22 mouse cellular contexts compared by ENCODE assay signal in genomic region chr6:33283523-33283922, GRCm38 (mm10). TPM values are rescaled to one million over a fixed set of nuclear protein-coding genes. Genes with fewer than 3 reads are reported as not detected.
DNase-seq lines count a peak whose midpoint lies in the region; ATAC-seq and TF ChIP-seq lines count a peak whose summit lies in the region.
"Had no signal": no experiment of that assay in that cellular context is flagged by ENCODE, and none has a peak within 500 bp of the region (broad histone marks: within the 10 kb centered on the region; RNA-seq: fewer than 3 reads in every experiment).

No protein-coding gene starts in this region.

- no peak overlapping the region for H3K4me3 ChIP-seq in midbrain, embryonic 12.5 days
- no peak overlapping the region for H3K4me3 ChIP-seq in midbrain, embryonic 11.5 days (ENCODE audit: low read depth, low read length)
- no peak overlapping the region for H3K4me3 ChIP-seq in forebrain, postnatal 0 days (ENCODE audit: low read depth, low read length)
- H3K4me3 ChIP-seq in midbrain, embryonic 16.5 days (ENCODE audit: low read depth, low read length): no peak overlapping the region
- H3K4me3 ChIP-seq: heart, embryonic 13.5 days; intestine, embryonic 15.5 days; kidney, embryonic 15.5 days; megakaryocyte, embryonic 14.5 days; myocyte had no signal

- peak overlapping the region; percentile 61 for H3K27ac ChIP-seq in midbrain, embryonic 12.5 days (replicated peaks)
- no peak overlapping the region for H3K27ac ChIP-seq in midbrain, embryonic 11.5 days (ENCODE audit: low read depth, low read length)
- H3K27ac ChIP-seq in forebrain, postnatal 0 days (ENCODE audit: low read depth, low read length): no peak overlapping the region
- H3K27ac ChIP-seq in midbrain, embryonic 16.5 days (ENCODE audit: low read length): peak overlapping the region; percentile 66
- H3K27ac ChIP-seq: heart, embryonic 13.5 days; intestine, embryonic 15.5 days; kidney, embryonic 15.5 days had no signal

- no peaks in the 10 kb centered on the region for H3K36me3 ChIP-seq in midbrain, embryonic 12.5 days
- no peaks in the 10 kb centered on the region for H3K36me3 ChIP-seq in midbrain, embryonic 11.5 days (ENCODE audit: control insufficient read depth, insufficient read depth, low read length)
- H3K36me3 ChIP-seq in forebrain, postnatal 0 days (ENCODE audit: insufficient read depth): no peaks in the 10 kb centered on the region
- H3K36me3 ChIP-seq in midbrain, embryonic 16.5 days (ENCODE audit: control insufficient read depth, insufficient read depth, low read length): no peaks in the 10 kb centered on the region
- H3K36me3 ChIP-seq: heart, embryonic 13.5 days; intestine, embryonic 15.5 days; kidney, embryonic 15.5 days had no signal

- no peak for TF ChIP-seq CTCF in forebrain, postnatal 0 days (IDR thresholded peaks at IDR 0.05; ENCODE audit: low read depth)

- no peak overlapping the region for H3K4me2 ChIP-seq in midbrain, embryonic 12.5 days (replicated peaks)
- no peak overlapping the region for H3K4me2 ChIP-seq in midbrain, embryonic 11.5 days
- no peak overlapping the region for H3K4me2 ChIP-seq in forebrain, postnatal 0 days (ENCODE audit: low read depth)
- H3K4me2 ChIP-seq in midbrain, embryonic 16.5 days (ENCODE audit: low read length): no peak overlapping the region
- H3K4me2 ChIP-seq: heart, embryonic 13.5 days; intestine, embryonic 15.5 days; kidney, embryonic 15.5 days; liver, embryonic 11.5 days had no signal

- H3K9me3 ChIP-seq in midbrain, embryonic 12.5 days: no peaks in the 10 kb centered on the region
- H3K9me3 ChIP-seq in midbrain, embryonic 11.5 days (ENCODE audit: control insufficient read depth, low read length): no peaks in the 10 kb centered on the region
- H3K9me3 ChIP-seq in forebrain, postnatal 0 days (ENCODE audit: low read length): no peaks in the 10 kb centered on the region
- H3K9me3 ChIP-seq in midbrain, embryonic 16.5 days (replicated peaks; ENCODE audit: control insufficient read depth, low read length, poor library complexity, severe bottlenecking): no peaks in the 10 kb centered on the region
- H3K9me3 ChIP-seq: heart, embryonic 13.5 days; intestine, embryonic 15.5 days; kidney, embryonic 15.5 days; megakaryocyte, embryonic 14.5 days had no signal

- no peak overlapping the region for H3K9ac ChIP-seq in midbrain, embryonic 12.5 days (replicated peaks)
- no peak overlapping the region for H3K9ac ChIP-seq in midbrain, embryonic 11.5 days (ENCODE audit: low read length)
- no peak overlapping the region for H3K9ac ChIP-seq in forebrain, postnatal 0 days
- no peak overlapping the region for H3K9ac ChIP-seq in midbrain, embryonic 16.5 days (ENCODE audit: low read depth, low read length)
- H3K9ac ChIP-seq: heart, embryonic 13.5 days; intestine, embryonic 15.5 days; kidney, embryonic 15.5 days had no signal

- no peaks in the 10 kb centered on the region for H3K27me3 ChIP-seq in midbrain, embryonic 12.5 days
- H3K27me3 ChIP-seq in midbrain, embryonic 11.5 days (ENCODE audit: control insufficient read depth, insufficient read depth, low read length): no peaks in the 10 kb centered on the region
- H3K27me3 ChIP-seq in forebrain, postnatal 0 days (ENCODE audit: insufficient read depth, low read length): no peaks in the 10 kb centered on the region
- H3K27me3 ChIP-seq in midbrain, embryonic 16.5 days (ENCODE audit: control insufficient read depth, insufficient read depth, low read depth, low read length): no peaks in the 10 kb centered on the region
- H3K27me3 ChIP-seq: heart, embryonic 13.5 days; intestine, embryonic 15.5 days; kidney, embryonic 15.5 days; megakaryocyte, embryonic 14.5 days had no signal

- no peak for ATAC-seq in midbrain, embryonic 12.5 days (ENCODE audit: low FRiP score, low read depth)
- no peak for ATAC-seq in midbrain, embryonic 11.5 days (ENCODE audit: low FRiP score)
- peak; percentile 43; the same call in 1 of the 2 replicates for ATAC-seq in forebrain, postnatal 0 days
- ATAC-seq in midbrain, embryonic 16.5 days: peak; percentile 54; the same call in 1 of the 2 replicates
- ATAC-seq: intestine, embryonic 15.5 days had no signal

- no peak for DNase-seq in midbrain, embryonic 11.5 days (ENCODE audit: low spot score, missing footprints)
- peak; percentile 12 for DNase-seq in forebrain, postnatal 0 days
- no peak for DNase-seq in thymus, adult 18-20 months
- DNase-seq in cerebellum, adult 11 months: no peak
- DNase-seq in kidney, adult 11 months: no peak
- DNase-seq: adrenal gland, postnatal 25 days; B cell, adult 2 months; cerebellum, adult 2 months; gastrocnemius, postnatal 10 days; heart, adult 18-20 months; lung, adult 18-20 months; lung, postnatal 14 days; right cerebral cortex, postnatal 14 days; spleen, adult 18-20 months had no signal

- 42% methylated on average over 3 of the region's 3 CpGs for WGBS in midbrain, embryonic 12.5 days
- WGBS in midbrain, embryonic 11.5 days: 64% methylated on average over 3 of the region's 3 CpGs
- WGBS in forebrain, postnatal 0 days: 14% methylated on average over 3 of the region's 3 CpGs
- WGBS in midbrain, embryonic 16.5 days: 28% methylated on average over 3 of the region's 3 CpGs

- H3K4me1 ChIP-seq in midbrain, embryonic 12.5 days: peaks cover 16% of the 10 kb centered on the region
- H3K4me1 ChIP-seq in midbrain, embryonic 11.5 days (ENCODE audit: control insufficient read depth, insufficient read depth, low read length): 0 out of 2 replicates have a peak, but pooled peaks cover 2% of the 10 kb centered on the region
- no peaks in the 10 kb centered on the region for H3K4me1 ChIP-seq in forebrain, postnatal 0 days (ENCODE audit: insufficient read depth)
- H3K4me1 ChIP-seq in midbrain, embryonic 16.5 days (ENCODE audit: control insufficient read depth, insufficient read depth, low read length): peaks cover 9% of the 10 kb centered on the region
- H3K4me1 ChIP-seq: intestine, embryonic 15.5 days had no signal

RNA-seq across cellular contexts. Expression of gene Exoc4, which starts 34.6 kb away (rescaled TPM):
- 57.9 and 59.2 TPM in 2 replicates for polyA plus RNA-seq in midbrain, embryonic 12.5 days (2016; fragmentation: Nextera tagmentation; extraction: Ambion mirVana)
- 28.7 and 33.2 TPM in 2 replicates for polyA plus RNA-seq in midbrain, embryonic 11.5 days (2014; fragmentation: Nextera tagmentation; extraction: Ambion mirVana)
- 72.7 and 90.9 TPM in 2 replicates for total RNA-seq in forebrain, postnatal 0 days (2014; rRNA removed)
- polyA plus RNA-seq in forebrain, postnatal 0 days (2015; fragmentation: Nextera tagmentation; extraction: Ambion mirVana): 24.0 and 29.0 TPM in 2 replicates
- polyA plus RNA-seq in midbrain, embryonic 16.5 days (2015; fragmentation: Nextera tagmentation; extraction: Ambion mirVana): 48.7 and 52.1 TPM in 2 replicates

Comparison
In these comparisons a context has a peak if more than half of its experiments do, and no peak if none do; other contexts are left out.
1. ATAC-seq: peak in forebrain, postnatal 0 days (single experiment) and midbrain, embryonic 16.5 days (single experiment); none in midbrain, embryonic 12.5 days (single experiment) and midbrain, embryonic 11.5 days (single experiment).
2. H3K27ac ChIP-seq: peak in midbrain, embryonic 12.5 days (single experiment) and midbrain, embryonic 16.5 days (single experiment); none in midbrain, embryonic 11.5 days (single experiment) and forebrain, postnatal 0 days (single experiment).